Mouse (Mus musculus) left cerebral cortex, postnatal 36 days (tissue): ENCODE measurements around the gene Slf1. TPM values are rescaled to one million over a fixed set of nuclear protein-coding genes. Genes with fewer than 3 reads are reported as not detected.

Source experiments
- DNase-seq, 2 experiments: peaks; one replicate each; pipeline ENCODE4 v3.0.0; 2021 to 2022; ENCODE audit warnings: low spot score in 2 of 2, mixed read lengths in 1 of 2
- intact Hi-C: fragments of 180-260 bp; cut with DNase I; formaldehyde crosslinking; loops from one replicate; pipeline ENCODE4 v1.15.1; 2025
- total RNA-seq, 2 experiments: library from RNA; stranded (reverse); gene quantifications; 2 replicates each; pipeline ENCODE4 v1.2.3; 2021

The Slf1 gene
- total RNA-seq, 2 experiments from 2014 or later = 24.7 to 28.4 TPM

GRCm38 (mm10) chr13:77003684-77004083 is 131.6 kb downstream of the Slf1 start:
- no peak for DNase-seq
- intact Hi-C loops = no loop called here

DNA sequence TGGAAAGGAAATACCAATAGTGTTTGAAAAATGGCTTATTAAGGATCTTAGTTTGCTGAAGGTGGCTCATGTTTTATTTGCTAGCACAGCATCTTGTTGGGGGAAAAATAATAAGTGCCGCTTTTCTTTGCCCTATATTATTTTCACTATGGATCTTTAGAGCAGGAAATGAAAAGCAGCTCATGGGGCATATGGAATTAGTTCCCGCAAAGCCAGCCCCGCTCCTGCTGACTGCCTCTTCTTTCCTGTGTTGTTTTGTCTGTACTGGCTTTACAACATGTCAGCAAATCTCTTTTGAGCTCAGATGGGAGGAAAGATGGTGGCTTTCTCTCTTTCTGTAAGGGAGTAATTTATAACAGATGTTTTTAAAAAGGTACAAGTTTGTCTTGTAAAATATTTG is 132.6 kb downstream of the Slf1 start:
- DNase-seq = no peak
- intact Hi-C loops = no loop called here

Other genes starting within 250 kb of the Slf1 start
- gene 2210408I21Rik, start 67 bp upstream of the Slf1 start, total RNA-seq = 10 to 100 TPM; 21.8 to 30.2 TPM